Mouse (Mus musculus) heart, adult 11 months (tissue): ENCODE measurements at regions not wholly inside any gene's neighbourhood (a gene's known extent, or its start where the extent isn't known, plus 50 kb on each side); places are given as distances from the start of the nearest gene placed in this dataset.

ENCODE experiments used
- DNase-seq: peaks from one replicate; pipeline ENCODE4 v3.0.0; 2022

DNA sequence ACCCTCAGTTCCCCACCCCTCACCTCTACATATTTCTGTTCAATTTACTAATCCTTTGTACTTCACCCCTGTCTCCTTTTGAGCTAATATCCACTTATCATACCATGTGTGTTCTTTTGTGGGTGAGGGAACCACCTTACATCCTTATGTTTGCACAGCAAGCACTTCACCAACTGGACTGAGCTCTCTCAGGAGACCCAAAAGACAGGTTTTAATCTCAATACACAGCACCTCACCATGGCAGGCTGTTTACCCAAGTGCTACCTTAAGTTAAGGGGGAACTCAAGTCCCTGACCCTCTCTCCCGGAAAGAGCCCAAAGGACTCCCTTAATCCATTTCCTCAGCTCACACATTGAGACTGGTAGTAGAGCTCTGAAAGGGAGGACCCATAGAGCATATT, 62.3 kb upstream of the Agr3 start:
- DNase-seq = no peak

DNA sequence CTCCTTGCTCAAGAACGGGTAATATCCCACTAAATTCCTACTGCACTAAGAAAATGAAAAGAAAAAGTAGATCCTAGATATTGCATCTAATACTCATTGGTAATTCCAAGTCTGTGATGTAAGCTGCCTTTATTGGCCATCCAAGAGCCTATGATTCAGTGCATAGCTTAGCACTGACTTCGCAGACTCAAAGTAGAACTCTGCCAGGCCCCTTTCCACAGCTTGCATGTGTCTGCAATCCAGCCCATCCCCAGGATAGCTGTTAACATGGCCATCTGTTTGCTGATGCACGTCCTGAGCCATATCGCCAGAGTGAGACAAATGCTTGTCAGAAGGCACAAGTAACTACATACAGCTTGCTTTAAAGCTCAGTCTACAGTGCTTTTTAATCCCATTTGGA, 72.3 kb upstream of the Agr3 start:
- peak; percentile 93 for DNase-seq

DNA sequence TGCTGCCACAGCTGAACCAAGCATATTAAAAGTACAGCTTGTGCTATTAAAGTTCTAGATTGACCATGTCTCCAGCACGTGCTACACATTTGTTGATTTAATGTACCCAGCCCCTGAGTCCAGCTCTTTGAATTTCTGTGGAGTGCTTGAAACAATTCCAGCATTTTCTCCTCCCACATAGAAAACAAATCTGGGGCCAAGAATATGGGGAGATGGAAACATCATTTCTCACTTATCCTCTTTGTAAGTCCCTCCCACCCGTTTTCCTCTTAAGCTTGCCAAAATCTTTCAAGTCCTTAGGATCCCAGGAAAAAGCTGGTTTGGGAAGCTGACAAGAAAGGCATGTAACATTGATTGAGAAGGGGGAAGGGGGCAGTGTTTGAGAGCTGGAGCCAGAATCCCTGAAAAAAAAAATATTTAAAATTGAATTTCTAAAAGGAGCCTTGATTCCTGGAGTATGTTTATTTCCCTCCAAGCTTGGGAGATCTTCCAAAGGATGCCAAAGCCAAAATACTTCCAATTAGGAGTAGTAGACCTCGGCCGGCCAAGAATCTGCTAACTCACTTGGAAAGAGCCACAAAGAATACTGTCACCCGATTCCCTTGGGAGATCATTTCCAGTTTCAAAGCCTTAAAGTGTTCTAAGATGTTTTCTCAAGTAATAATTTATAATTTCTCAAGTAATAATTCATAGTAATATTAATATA, 78.4 kb upstream of the Agr3 start:
- DNase-seq = peak; percentile 96

DNA sequence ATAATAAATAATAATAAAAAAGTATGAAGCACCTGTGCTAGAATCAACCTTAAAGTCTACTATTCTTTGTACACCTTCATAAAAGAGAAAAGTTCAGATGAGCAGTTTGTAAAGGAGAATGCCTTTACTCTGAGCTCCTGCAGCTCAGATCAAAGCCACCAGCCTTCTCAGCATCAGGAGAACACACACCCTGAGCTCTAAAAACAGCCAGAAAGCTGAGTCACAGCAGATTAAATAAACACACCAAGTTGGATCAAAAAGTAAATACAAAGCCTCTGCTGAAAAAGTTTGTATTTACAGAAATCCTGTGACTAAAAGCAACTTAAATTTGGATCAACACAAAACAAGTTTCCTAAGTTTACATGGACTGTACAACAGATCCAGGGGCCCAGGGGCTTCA, 88.5 kb upstream of the Agr3 start:
- no peak for DNase-seq

DNA sequence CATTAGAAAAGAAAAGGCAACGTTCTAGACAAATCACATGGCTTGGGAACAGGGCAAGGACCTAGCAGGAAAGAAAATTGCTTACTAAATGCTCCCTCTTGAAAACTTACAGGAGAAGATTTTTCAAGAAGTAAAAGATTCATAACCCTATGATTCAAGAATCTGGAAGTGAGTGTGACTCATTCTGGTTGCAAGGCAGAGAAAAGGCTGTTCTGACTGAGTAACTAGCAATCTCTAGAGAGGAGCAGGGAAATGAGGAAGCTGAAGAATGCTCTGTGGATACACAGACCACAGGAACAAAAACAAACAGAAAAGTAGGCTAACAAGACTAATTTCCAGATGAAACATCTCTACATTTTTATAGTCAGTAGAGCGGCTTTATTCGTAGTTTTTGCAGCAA, 92.1 kb upstream of the Agr3 start:
- no peak for DNase-seq

DNA sequence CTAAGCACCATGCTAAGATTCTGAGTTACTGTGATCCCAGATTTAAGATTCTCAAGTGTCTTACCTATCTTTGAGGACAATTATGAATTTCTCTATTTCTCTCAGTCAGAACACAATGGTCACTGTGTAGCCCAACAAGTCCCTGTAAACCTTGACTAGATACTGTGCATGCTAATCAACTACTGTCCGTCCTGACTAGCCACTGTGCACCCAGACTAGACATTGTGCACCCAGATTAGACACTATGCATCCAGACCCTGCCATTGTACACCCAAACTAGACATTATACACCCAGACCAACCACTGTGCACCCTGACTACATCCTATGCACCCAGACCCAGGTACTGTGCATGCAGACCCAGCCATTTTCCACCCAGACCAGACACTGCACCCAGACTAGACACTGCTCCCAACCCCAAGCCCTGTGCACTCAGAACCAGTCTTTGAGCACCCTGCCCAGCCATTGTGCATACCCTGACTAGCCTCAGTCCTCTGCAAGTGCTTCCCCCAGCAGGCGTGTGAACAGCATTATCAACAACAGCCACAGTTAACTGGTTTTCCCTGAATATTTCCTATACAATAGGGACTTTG, 93.4 kb upstream of the Agr3 start:
- no peak for DNase-seq

DNA sequence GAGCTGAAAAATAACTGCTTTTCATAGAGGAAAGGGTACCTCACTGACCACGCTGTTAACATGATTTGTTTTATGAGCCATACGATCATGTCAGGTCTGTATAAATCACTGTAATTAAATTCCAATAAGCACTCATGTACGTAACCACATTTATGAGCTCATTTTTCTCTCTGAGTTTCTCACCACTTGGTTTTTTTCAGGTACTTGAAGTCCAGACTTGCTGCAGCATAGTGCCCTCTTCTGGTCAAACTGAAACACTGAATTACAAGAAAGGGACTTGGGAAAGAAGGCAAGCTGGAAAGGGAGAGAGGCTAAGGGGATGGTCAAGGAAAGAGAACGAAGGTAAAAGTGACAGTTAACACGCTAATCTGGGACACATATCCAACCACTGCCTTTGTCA, 94.2 kb upstream of the Agr3 start:
- DNase-seq = no peak

DNA sequence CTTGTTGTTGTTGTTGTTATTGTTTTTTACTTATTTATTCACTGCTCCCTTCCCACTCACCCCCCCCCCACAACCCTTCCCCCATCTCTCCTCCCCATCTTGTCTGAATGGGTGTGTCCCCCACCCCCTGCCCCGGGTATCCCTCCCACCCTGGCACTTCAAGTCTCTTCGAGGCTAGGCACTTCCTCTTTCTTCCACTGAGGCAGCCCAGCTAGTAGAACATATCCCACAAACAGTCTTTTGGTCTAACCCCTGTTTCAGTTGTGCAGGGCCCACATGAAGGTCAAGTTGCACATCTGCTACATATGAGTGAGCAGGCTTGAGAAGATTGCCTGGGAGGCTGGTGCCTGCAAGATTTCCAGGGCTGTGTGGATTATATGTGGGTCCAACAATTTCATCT, 97.6 kb upstream of the Agr3 start:
- no peak for DNase-seq

DNA sequence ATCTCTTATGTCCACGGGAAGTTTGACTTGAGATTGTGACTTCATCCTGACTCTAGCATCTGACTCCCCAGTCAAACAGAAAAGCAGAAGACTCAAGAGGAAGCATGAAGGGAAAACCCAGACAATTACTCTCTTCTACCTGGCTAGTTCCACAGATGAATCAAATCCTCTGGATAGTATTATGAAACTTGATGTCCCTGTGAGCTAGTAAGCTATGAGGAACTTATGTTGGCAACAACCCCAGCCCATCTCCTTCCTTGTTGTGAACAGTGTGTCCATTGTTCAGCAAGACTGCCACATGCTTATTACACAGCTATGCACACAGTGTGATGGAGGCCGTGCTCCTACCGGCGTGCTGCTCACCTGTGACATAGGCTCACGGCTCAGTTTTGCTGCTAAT, 98.4 kb upstream of the Agr3 start:
- no peak for DNase-seq

DNA sequence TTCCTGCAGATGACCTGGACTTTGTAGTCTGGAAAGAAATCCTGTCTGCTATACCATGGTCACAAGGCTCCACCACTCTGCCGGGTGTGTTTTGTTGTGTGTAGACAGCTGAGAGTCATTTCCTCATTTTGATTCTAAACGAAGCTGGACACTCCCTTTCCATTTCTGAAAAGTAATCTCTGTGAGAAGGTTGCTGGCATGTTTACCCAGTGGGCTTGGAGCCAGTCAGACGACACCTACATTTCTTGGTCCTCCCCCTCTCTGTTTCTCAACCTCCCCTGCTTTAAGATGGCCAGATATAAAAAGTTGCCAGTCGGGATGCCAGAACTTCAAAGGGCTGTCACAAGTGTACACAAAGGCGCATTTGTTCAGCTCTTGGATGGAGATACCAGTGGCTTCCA, 100.8 kb upstream of the Agr3 start:
- DNase-seq = peak; percentile 93

DNA sequence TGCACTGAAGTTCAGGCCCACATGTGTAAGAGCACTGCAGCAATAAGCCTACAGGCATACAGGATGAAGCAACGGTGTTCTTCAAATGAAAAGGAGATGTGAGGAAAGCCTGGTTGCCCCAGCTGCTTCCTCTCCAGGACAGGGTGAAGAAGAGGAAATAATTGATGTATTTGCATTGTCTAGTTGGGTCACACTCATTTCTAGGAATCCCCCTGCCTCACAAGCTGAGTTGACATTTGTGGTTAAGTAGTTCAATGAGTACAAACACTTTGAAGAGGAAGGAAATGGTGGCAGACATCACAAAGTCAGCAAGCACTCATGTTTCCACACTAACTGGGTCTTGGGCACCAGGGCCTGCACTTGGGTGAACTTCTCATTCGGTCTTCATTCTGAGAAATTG, 126.2 kb upstream of the Agr3 start:
- DNase-seq = peak; percentile 96

DNA sequence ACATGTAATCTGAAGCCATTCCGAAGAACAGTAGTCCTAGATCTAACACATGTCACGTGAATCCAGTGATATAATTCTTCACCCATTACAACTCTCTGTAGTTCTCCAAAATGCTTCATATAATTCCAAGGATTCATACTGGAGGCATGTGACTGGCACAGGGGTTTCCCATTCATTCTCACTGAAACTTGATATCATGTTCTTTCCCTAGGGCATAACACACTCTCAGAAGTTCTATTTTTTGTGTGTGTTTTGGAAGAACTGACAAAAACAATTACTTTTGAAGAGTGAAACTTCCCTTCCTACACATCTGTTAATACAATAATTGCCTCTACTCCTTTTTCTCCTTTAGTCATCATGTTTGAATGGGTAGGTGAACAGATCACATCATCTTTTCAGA, 150.0 kb upstream of the Agr3 start:
- no peak for DNase-seq

DNA sequence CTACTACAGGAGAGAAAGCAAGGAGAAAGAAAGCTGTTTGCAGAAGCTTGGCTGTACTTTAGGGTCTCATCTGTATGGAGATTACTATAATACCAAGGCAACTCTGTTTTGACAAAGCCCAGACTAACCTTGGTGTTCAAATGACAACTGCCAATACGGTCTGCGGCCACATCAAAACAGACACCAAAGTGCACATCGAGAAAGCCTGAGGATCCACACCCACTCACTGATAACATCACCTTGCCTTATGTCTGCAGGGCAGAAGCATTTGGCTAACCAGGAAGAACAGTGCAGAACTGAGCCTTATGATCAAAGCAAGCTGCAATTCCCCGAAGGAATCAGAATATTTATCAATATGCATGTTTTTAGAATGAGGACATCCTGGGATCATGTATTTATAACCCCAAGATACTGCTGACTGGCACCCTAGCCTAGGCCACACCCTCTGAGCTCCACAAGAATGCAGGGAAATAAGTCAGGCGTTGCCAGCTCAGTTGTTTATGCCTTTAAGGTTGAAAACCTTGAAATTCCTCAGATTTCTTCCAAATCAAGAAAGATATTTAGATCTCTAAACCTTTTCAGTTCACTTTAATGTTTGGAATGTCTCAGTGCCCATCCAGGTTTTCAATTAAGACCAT, 154.9 kb upstream of the Agr3 start:
- no peak for DNase-seq

DNA sequence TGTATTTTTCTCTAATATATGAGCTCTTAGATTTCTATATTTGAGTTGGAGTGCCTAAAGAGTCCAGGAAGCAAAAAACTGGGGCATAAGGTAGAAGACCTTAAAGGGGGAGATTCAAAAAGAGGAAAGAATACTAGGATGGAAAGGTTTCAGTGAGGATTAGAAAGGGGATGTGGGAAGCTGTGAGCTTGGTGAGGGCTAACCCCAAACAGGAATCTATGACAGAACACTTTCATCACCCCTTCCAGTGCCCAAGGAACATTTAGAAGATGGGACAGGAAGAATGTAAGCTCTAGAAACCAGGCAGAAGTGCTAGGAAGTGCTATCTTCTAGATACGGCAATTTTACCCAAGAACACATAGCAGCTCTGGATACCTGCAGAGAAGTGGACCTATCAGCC, 166.5 kb upstream of the Agr3 start:
- DNase-seq = peak; percentile 10

DNA sequence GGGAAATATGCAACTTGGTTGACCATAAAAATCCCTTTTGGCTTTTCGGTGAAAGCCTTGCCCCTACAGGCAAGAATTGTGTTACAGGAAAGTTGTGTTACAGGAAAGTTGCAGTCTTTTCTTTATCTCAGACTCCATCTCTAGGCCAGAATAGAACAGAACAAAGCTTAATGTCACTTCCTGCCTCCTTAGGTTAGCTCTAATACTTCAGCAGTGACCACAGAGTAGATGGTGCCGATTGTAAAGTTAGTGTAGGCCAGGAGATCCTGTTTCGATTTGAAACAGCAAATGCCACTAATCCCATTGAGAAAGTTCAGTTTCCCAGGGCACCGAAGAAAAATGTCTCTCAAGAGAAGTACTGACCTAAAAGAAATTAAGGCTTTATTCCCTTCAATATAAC, 170.3 kb upstream of the Agr3 start:
- DNase-seq = peak; percentile 82

DNA sequence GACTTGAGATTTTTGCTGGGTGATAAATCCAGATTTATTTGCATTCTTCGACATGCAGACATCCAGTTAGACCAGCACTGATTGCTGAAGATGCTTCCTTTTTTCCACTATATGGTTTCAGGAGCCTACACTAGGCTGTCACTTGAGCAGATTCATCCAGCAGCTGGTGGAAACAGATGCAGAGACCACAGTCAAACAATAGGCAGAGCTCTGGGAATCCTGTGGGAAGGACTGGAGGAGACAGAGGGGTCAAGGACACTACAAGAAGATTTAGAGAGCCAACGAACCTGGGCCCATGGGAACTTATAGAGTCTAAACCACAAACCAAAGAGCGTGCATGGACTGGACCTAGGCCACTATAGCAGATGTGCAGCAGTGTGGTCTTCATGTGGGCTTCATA, 177.4 kb upstream of the Agr3 start:
- peak; percentile 79 for DNase-seq

DNA sequence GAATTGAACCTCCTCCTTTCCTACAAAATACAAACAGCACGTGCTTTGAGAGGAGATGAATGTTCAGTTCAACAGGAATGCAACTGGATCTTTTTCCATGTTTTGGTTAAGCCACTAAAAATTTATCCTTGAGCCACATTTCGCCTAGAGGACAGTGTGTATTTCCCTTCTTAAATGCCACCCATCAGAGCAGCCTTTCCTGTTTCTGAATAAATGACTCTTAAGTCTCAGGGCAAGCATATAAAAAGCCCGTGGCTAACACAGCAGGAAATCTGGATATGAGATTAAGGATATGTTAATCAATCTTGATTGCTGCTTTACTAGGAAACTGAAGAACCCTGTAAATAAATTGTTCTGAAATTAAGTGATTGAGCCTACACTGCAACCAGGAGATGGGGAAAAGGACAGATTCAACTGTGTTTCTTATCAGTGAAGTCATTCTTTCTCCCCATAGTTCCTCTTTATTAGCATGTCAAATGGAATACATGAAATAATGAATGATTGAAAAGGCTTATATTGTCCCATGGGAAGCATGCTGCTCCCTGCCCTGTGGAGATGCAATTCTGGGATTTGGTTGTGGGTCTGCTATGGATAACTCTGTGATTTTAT, 178.6 kb upstream of the Agr3 start:
- DNase-seq = peak; percentile 88

DNA sequence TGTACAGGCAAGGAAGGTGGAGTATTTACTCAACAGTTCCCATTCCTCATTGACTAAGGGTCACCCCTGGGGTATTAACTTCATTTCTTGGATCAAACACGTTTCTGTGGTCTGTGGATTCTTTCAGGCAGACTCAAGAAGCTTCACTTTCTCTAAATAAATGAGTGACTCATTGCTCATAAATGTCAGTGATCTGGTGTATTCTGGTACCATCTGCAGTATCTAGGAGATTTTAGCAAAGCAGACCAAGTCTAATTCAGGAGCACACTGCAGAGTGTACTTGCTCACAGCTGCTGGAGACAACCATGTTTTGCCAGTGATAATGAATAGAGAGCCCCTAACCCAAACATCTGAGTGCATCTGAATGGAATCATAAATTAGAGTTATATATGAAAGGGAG, 182.7 kb upstream of the Agr3 start:
- DNase-seq = peak; percentile 4

DNA sequence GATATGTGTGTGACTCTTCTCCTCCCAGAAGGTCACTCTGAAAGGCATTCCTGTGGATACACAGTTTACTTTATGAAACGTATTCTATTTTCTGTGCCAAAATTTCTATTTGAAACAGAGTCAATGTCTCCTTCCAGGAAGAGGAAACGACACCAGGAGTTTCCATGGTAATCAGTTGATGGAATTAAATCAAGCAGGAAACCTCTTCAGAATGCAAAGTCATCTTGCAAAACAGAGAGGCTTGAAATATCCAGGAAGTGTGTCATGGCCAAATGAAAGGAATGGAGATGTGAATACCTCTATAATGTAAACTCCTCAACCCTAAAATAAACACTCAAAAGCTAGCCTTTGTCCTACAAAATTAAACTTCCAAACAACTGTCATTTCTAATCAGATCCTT, 189.0 kb upstream of the Agr3 start:
- DNase-seq = no peak

DNA sequence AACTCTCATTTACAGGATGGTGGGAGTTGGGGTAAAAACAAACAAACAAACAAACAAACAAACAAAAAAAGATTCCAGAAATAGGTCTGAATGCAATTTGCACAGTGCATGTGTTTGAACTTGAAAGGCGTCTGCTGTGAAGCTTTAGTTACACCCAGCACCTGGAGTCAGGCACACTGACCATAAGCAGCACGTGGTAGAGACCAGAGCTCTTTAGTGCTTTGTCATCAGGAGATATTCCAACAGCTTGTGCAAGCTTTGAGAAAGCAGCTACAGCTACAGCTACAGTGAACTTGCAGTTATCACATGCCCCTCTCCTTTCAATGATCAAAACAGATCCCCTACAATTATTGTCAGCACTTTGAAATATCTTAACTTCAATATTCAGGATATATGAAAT, 190.4 kb upstream of the Agr3 start:
- DNase-seq = no peak

DNA sequence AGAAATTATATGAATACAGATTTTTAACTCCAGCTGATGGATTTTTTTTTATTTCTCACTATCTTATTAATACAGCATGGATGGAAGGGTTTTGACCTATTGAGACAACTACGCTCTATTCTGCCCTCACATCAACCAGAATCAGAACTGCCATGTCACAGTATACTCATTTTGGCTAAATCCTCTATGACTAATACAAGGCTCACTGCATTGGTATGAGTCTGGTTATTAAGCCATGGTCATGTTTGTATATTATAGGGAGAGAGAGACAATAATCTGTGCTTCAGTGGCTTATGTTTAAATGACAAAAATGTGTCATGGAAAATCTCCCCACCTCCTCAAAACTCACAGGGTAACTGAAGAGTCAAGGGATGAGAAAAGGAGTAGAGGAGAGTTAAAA, 191.0 kb upstream of the Agr3 start:
- no peak for DNase-seq

DNA sequence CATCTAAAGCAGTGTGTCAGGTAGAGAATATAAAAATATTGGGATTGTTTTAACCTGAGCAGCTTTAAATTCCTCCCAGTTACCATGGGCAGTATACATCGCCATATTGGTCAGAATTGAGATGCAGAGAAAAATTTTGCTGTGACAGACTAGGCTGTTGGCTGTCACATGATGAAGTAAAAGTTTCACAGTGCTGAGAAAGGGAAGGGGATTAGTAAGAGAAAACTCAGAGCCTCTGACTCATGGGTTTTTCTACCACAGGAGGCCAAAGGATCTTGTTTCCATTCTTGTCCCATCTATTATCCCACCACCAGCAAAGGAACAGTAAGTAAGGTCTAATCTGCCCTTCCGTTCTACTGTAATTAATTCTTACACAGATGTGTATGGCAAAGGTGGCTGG, 191.8 kb upstream of the Agr3 start:
- DNase-seq = no peak

DNA sequence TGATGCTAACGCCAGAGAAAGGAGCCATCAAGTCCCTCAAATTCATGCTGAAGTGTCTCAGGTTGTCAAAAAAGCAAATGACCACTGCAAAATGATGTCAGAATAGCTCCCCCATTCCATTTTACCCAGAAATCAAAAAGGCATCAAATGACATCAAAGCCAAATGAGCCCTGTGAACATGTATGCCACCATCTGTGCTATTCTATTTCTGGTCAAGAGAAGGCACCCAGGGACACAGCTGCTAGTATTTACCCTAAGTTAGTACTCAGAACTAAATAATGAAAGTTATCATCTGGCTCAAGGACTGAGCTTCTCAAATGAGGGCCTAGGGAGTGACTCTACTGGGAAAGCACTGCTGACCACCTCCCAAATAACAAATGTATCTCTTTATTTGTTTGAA, 191.1 kb upstream of the Ahr start:
- DNase-seq = no peak

DNA sequence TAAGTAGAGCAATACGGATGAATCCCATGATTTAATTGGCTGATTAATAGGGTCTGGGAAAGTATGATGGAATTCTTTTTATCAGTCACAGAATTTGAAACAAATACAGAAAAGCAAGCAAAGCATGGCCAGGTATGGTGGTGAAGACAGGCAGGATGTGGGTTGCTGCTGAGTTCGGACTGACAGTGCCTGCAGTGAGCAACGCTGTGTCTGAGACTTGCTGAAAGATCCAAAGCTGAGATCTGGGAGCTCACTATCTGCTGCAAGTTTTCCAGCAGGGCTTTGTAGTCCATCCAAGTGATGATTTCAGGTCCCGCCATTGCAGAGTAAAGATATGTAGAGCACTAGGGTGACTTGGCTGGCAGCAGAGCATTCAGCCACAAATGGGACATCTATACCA, 189.3 kb upstream of the Ahr start:
- DNase-seq = no peak
